Mouse (Mus musculus) MEL (cell line): ENCODE results near the gene Atp8b3. TPM values are rescaled to one million over a fixed set of nuclear protein-coding genes. Genes with fewer than 3 reads are reported as not detected.

Experiments
- DNase-seq: peaks from one replicate; pipeline ENCODE4 v3.0.0; 2011; ENCODE audit warnings: low read depth, low spot score
- H3K27ac ChIP-seq: 2 replicates; pipeline ENCODE4 v1.5.1; 2012; ENCODE audit warnings: low read depth, mild to moderate bottlenecking, control low read depth, low read length, moderate library complexity; ENCODE audit not compliant: control insufficient read depth
- H3K27me3 ChIP-seq, 2 experiments: fragments of 150-350 bp in 1 of 2; sonication (generic) in 1 of 2; 2 replicates each; pipeline ENCODE4 v1.6.1; 2012; ENCODE audit warnings: low read length in 2 of 2, mild to moderate bottlenecking in 2 of 2, improper control_type of control experiment in 1 of 2, moderate library complexity in 1 of 2; ENCODE audit not compliant: insufficient read depth in 2 of 2, control insufficient read depth in 1 of 2
- H3K36me3 ChIP-seq, 2 experiments: 2 replicates each; pipeline ENCODE4 v1.6.1; 2012 to 2014; ENCODE audit warnings: low read length in 2 of 2, improper control_type of control experiment in 1 of 2, inconsistent platforms in 1 of 2, mild to moderate bottlenecking in 1 of 2; ENCODE audit not compliant: insufficient read depth in 2 of 2, control insufficient read depth in 1 of 2
- H3K4me1 ChIP-seq, 2 experiments: fragments of 150-350 bp in 1 of 2; sonication (generic) in 1 of 2; 2 replicates each; pipeline ENCODE4 v1.6.1; 2012; ENCODE audit warnings: low read length in 2 of 2, improper control_type of control experiment in 1 of 2, mild to moderate bottlenecking in 1 of 2; ENCODE audit not compliant: insufficient read depth in 2 of 2, control insufficient read depth in 1 of 2
- H3K4me3 ChIP-seq, 2 experiments: fragments of 150-350 bp in 1 of 2; sonication (generic) in 1 of 2; 2 replicates each; pipeline ENCODE4 v1.5.1; 2012; ENCODE audit warnings: low read depth in 2 of 2, low read length in 2 of 2, mild to moderate bottlenecking in 2 of 2, moderate library complexity in 2 of 2, control low read depth in 1 of 2, improper control_type of control experiment in 1 of 2; ENCODE audit not compliant: control insufficient read depth in 1 of 2, insufficient read depth in 1 of 2
- H3K79me2 ChIP-seq: 2 replicates; pipeline ENCODE4 v1.6.1; 2012; ENCODE audit warnings: mild to moderate bottlenecking, low read length, moderate library complexity; ENCODE audit not compliant: control insufficient read depth, poor library complexity, insufficient read depth
- H3K9ac ChIP-seq: 2 replicates; pipeline ENCODE4 v1.6.1; 2012; ENCODE audit warnings: low read depth, mild to moderate bottlenecking, control low read depth, low read length, moderate library complexity; ENCODE audit not compliant: control insufficient read depth, poor library complexity, severe bottlenecking
- H3K9me3 ChIP-seq: fragments of 150-350 bp; sonication (generic); replicated peaks from 2 replicates; pipeline ENCODE4 v1.6.1; 2012; ENCODE audit warnings: mild to moderate bottlenecking, low read length, improper control_type of control experiment, moderate library complexity; ENCODE audit not compliant: insufficient read depth
- ELF1 ChIP-seq: IDR thresholded peaks from 2 replicates; pipeline ENCODE4 v1.6.1; 2014; ENCODE audit warnings: low read depth, mild to moderate bottlenecking, inconsistent platforms, low read length, improper control_type of control experiment, moderate library complexity
- EP300 ChIP-seq, 2 experiments: IDR thresholded peaks; 2 replicates each; pipeline ENCODE4 v1.6.1; 2011; ENCODE audit warnings: improper control_type of control experiment in 2 of 2, low read length in 2 of 2, low read depth in 1 of 2, mild to moderate bottlenecking in 1 of 2
- ETS1 ChIP-seq: IDR thresholded peaks from 2 replicates; pipeline ENCODE4 v1.6.1; 2012; ENCODE audit warnings: low read depth, mild to moderate bottlenecking, inconsistent platforms, low read length, improper control_type of control experiment, moderate library complexity
- GATA1 ChIP-seq: IDR thresholded peaks from 2 replicates; pipeline ENCODE4 v1.6.1; 2011; ENCODE audit warnings: low read depth, low read length, improper control_type of control experiment
- HCFC1 ChIP-seq: IDR thresholded peaks from 2 replicates; pipeline ENCODE4 v1.6.1; 2012; ENCODE audit warnings: low read depth, mild to moderate bottlenecking, inconsistent platforms, low read length, improper control_type of control experiment, moderate library complexity
- JUND ChIP-seq: IDR thresholded peaks from 2 replicates; pipeline ENCODE4 v1.6.1; 2011; ENCODE audit warnings: low read depth, mild to moderate bottlenecking, improper control_type of control experiment, low read length
- KAT2A ChIP-seq: conservative IDR thresholded peaks from 2 replicates; pipeline ENCODE4 v1.6.1; 2012; ENCODE audit warnings: low read depth, low read length, improper control_type of control experiment, inconsistent platforms
- MAFK ChIP-seq: IDR thresholded peaks from 2 replicates; pipeline ENCODE4 v1.6.1; 2011; ENCODE audit warnings: low read depth, mild to moderate bottlenecking, low read length, improper control_type of control experiment, borderline replicate concordance
- MAX ChIP-seq: IDR thresholded peaks from 2 replicates; pipeline ENCODE4 v1.6.1; 2011; ENCODE audit warnings: low read length, improper control_type of control experiment
- MEF2A ChIP-seq: IDR thresholded peaks from 2 replicates; pipeline ENCODE4 v1.6.1; 2014; ENCODE audit warnings: low read depth, mild to moderate bottlenecking, inconsistent platforms, low read length, improper control_type of control experiment; ENCODE audit not compliant: poor library complexity, insufficient replicate concordance, severe bottlenecking; ENCODE audit errors: extremely low read depth
- MXI1 ChIP-seq: IDR thresholded peaks from 2 replicates; pipeline ENCODE4 v1.6.1; 2011; ENCODE audit warnings: mild to moderate bottlenecking, low read depth, low read length, improper control_type of control experiment
- NELFE ChIP-seq: IDR thresholded peaks from 2 replicates; pipeline ENCODE4 v1.6.1; 2011; ENCODE audit warnings: low read depth, low read length, improper control_type of control experiment
- NRF1 ChIP-seq: IDR thresholded peaks from 2 replicates; pipeline ENCODE4 v1.6.1; 2014; ENCODE audit warnings: low read depth, mild to moderate bottlenecking, inconsistent platforms, low read length, improper control_type of control experiment, moderate library complexity; ENCODE audit not compliant: poor library complexity, insufficient read depth, severe bottlenecking
- POLR2AphosphoS2 ChIP-seq: IDR thresholded peaks from 2 replicates; pipeline ENCODE4 v1.6.1; 2011; ENCODE audit warnings: low read length, improper control_type of control experiment
- RAD21 ChIP-seq: IDR thresholded peaks from 2 replicates; pipeline ENCODE4 v1.6.1; 2011; ENCODE audit warnings: mild to moderate bottlenecking, low read depth, low read length, improper control_type of control experiment
- SIN3A ChIP-seq: IDR thresholded peaks from 2 replicates; pipeline ENCODE4 v1.6.1; 2012; ENCODE audit warnings: low read length, improper control_type of control experiment, inconsistent platforms
- TBP ChIP-seq: IDR thresholded peaks from 2 replicates; pipeline ENCODE4 v1.8.0; 2011; ENCODE audit warnings: low read depth, low read length, improper control_type of control experiment
- TCF12 ChIP-seq: IDR thresholded peaks from 2 replicates; pipeline ENCODE4 v1.6.1; 2014; ENCODE audit warnings: low read depth, mild to moderate bottlenecking, inconsistent platforms, low read length, improper control_type of control experiment, moderate library complexity
- UBTF ChIP-seq: IDR thresholded peaks from 2 replicates; pipeline ENCODE4 v1.6.1; 2012; ENCODE audit warnings: low read depth, mild to moderate bottlenecking, inconsistent platforms, low read length, improper control_type of control experiment, moderate library complexity, borderline replicate concordance; ENCODE audit not compliant: insufficient read depth
- USF1 ChIP-seq: IDR thresholded peaks from 2 replicates; pipeline ENCODE4 v1.6.1; 2014; ENCODE audit warnings: low read depth, mild to moderate bottlenecking, inconsistent platforms, low read length, improper control_type of control experiment, moderate library complexity
- ZC3H11A ChIP-seq: IDR thresholded peaks from 2 replicates; pipeline ENCODE4 v1.6.1; 2012; ENCODE audit warnings: low read depth, mild to moderate bottlenecking, inconsistent platforms, low read length, improper control_type of control experiment
- ZKSCAN1 ChIP-seq: IDR thresholded peaks from 2 replicates; pipeline ENCODE4 v1.6.1; 2012; ENCODE audit warnings: low read depth, mild to moderate bottlenecking, inconsistent platforms, low read length, improper control_type of control experiment, moderate library complexity
- ZMIZ1 ChIP-seq: IDR thresholded peaks from 2 replicates; pipeline ENCODE4 v1.6.1; 2012; ENCODE audit warnings: low read depth, mild to moderate bottlenecking, inconsistent platforms, low read length, improper control_type of control experiment, moderate library complexity
- polyA plus RNA-seq, 2 experiments: library from polyadenylated mRNA; stranded (reverse) in 1 of 2; unstranded in 1 of 2; fragments of >175 nt in 1 of 2; fragments of >200 nt in 1 of 2; gene quantifications; 2 replicates each; pipeline versions ENCODE4 v1.2.1 to v1.2.4; 2012; ENCODE audit warnings: low replicate concordance in 2 of 2, low read depth in 1 of 2; ENCODE audit not compliant: insufficient read length in 2 of 2, insufficient read depth in 1 of 2, missing spikeins in 1 of 2
- total RNA-seq: library from RNA; depleted of rRNA; stranded (reverse); fragments of 300-350 nt; gene quantifications from 2 replicates; pipeline ENCODE4 v1.2.3, GENCODE M21; 2012

Atp8b3 gene
- total and polyA plus RNA-seq, 3 experiments = 0.13 TPM; not detected in 2

- H3K27ac ChIP-seq = no peak overlapping the region
- no peaks in the 10 kb centered on the region for H3K4me1 ChIP-seq
- no peak overlapping the region for H3K4me3 ChIP-seq
- H3K79me2 ChIP-seq = no peaks in the 10 kb centered on the region
- peaks cover 5 to 8% of the 10 kb centered on the region in 2 experiments; a peak in 3 of 4 replicates for H3K27me3 ChIP-seq
- no peak for DNase-seq
- H3K9ac ChIP-seq = no peak overlapping the region
- no peak for TF ChIP-seq JUND
- no peak for TF ChIP-seq KAT2A
- TF ChIP-seq, all 39 proteins: peak for 0
- H3K36me3 ChIP-seq = no peaks in the 10 kb centered on the region
- H3K9me3 ChIP-seq = no peaks in the 10 kb centered on the region
These were observed 43.0 kb downstream of the Atp8b3 start for GRCm38 (mm10) chr10:80495901-80496300.

GRCm38 (mm10) chr10:80494732-80495131 lies 44.2 kb downstream of the Atp8b3 start, which contains the start of gene Onecut3:
TSS of gene Onecut3 (plus strand) at chr10:80494835.
- Histone ChIP-seq H3K9ac (no peak within 1 kb of the TSS), H3K9me3 (no peaks in the 10 kb centered on the region), H3K4me1 (no peaks in the 10 kb centered on the region), H3K4me3 (no peak within 1 kb of the TSS), H3K27ac (no peak within 1 kb of the TSS), H3K36me3 (no peaks in the 10 kb centered on the region), H3K27me3 (peaks cover 1 to 2% of the 10 kb centered on the region in 2 experiments; a peak in 2 of 4 replicates), H3K79me2 (no peaks in the 10 kb centered on the region)
- TF ChIP-seq MAFK (no peak), ZMIZ1 (no peak), ETS1 (no peak)
- no peak for DNase-seq

GRCm38 (mm10) chr10:80490051-80490450 lies 48.9 kb downstream of the Atp8b3 start:
- Histone ChIP-seq H3K4me3 (no peak overlapping the region), H3K4me1 (no peaks in the 10 kb centered on the region), H3K79me2 (no peaks in the 10 kb centered on the region), H3K9me3 (no peaks in the 10 kb centered on the region), H3K27me3 (peaks cover 2% of the 10 kb centered on the region in 2 experiments; a peak in 3 of 4 replicates), H3K36me3 (no peaks in the 10 kb centered on the region), H3K9ac (no peak overlapping the region), H3K27ac (no peak overlapping the region)
- TF ChIP-seq POLR2AphosphoS2 (no peak), TBP (no peak), GATA1 (no peak), USF1 (no peak), MXI1 (no peak), TCF12 (no peak), ZKSCAN1 (no peak), KAT2A (no peak), UBTF (no peak), ZC3H11A (no peak), HCFC1 (no peak), MAX (no peak), EP300 (IDR thresholded peaks at IDR 0.05; ENCODE audit: low read depth in 1 of 2, low read length in 2 of 2) (no peak), NELFE (no peak), ELF1 (no peak), RAD21 (no peak), NRF1 (no peak), ETS1 (no peak), SIN3A (no peak), MEF2A (no peak)
- DNase-seq = no peak
